Mouse (Mus musculus) intestine, postnatal 0 days (tissue): ENCODE data around the gene Hcrt. TPM values are rescaled to one million over a fixed set of nuclear protein-coding genes. Genes with fewer than 3 reads are reported as not detected.
A peak's percentile ranks its signal among the peaks of the same experiment; 100 is the strongest.

Source experiments
- ATAC-seq: fragments of 200-750 bp; cut with Nextera tagmentation; 2 replicates; pipeline ENCODE4 v1.8.0; 2017; ENCODE audit warnings: mild to moderate bottlenecking, moderate TSS enrichment, moderate library complexity
- H3K27ac ChIP-seq: fragments of 300-500 bp; sonication (generic); 2 replicates; pipeline ENCODE4 v1.5.1; 2014; ENCODE audit warnings: mild to moderate bottlenecking, low read depth, low read length, moderate library complexity
- H3K27me3 ChIP-seq: fragments of 300-500 bp; sonication (generic); replicated peaks from 2 replicates; pipeline ENCODE4 v1.6.1; 2014; ENCODE audit warnings: low read length, mixed read lengths; ENCODE audit not compliant: control insufficient read depth, insufficient read depth
- H3K36me3 ChIP-seq: fragments of 300-500 bp; sonication (generic); 2 replicates; pipeline ENCODE4 v1.6.1; 2014; ENCODE audit warnings: mild to moderate bottlenecking, moderate library complexity; ENCODE audit not compliant: control insufficient read depth, insufficient read depth
- H3K4me1 ChIP-seq: fragments of 300-500 bp; sonication (generic); replicated peaks from 2 replicates; pipeline ENCODE4 v1.6.1; 2014; ENCODE audit warnings: antibody characterized with exemption, low read length, mixed read lengths; ENCODE audit not compliant: control insufficient read depth, insufficient read depth
- H3K4me2 ChIP-seq: fragments of 300-500 bp; sonication (generic); replicated peaks from 2 replicates; pipeline ENCODE4 v1.6.1; 2014; ENCODE audit warnings: low read depth, mild to moderate bottlenecking, moderate library complexity
- H3K4me3 ChIP-seq: fragments of 300-500 bp; sonication (generic); 2 replicates; pipeline ENCODE4 v1.5.1; 2014; ENCODE audit warnings: low read depth, low read length
- H3K9ac ChIP-seq: fragments of 300-500 bp; sonication (generic); 2 replicates; pipeline ENCODE4 v1.6.1; 2014; ENCODE audit warnings: mild to moderate bottlenecking, low read depth, low read length
- H3K9me3 ChIP-seq: fragments of 300-500 bp; sonication (generic); 2 replicates; pipeline ENCODE4 v1.6.1; 2016; ENCODE audit warnings: mixed run types; ENCODE audit not compliant: control insufficient read depth
- CTCF ChIP-seq: sonication (generic); IDR thresholded peaks from 2 replicates; pipeline ENCODE4 v1.5.1; 2016; ENCODE audit warnings: low read depth, mild to moderate bottlenecking, control low read depth, antibody characterized with exemption, moderate library complexity
- WGBS: fragments of 180-500 bp; shearing (Covaris S2); extraction: QIAGEN DNeasy Blood & Tissue Kit; methylation state at CpG from one replicate; pipeline ENCODE4 v1.1.7; 2014; 5-methylcytosine and 5-hydroxymethylcytosine counted together
- polyA plus RNA-seq: library from polyadenylated mRNA; unstranded; fragments of >200 nt; fragmentation: Nextera tagmentation; extraction: Ambion mirVana; gene quantifications from 2 replicates; pipeline ENCODE4 v1.2.1, GENCODE M21; 2015

Gene Hcrt
- polyA plus RNA-seq, 1 experiment from 2014 or later, result not detected

- WGBS, result 73% methylated on average over 4 of the region's 4 CpGs
- no peaks in the 10 kb centered on the region for H3K9me3 ChIP-seq
- peaks cover 51% of the 10 kb centered on the region for H3K36me3 ChIP-seq
- H3K4me1 ChIP-seq, result 0 out of 2 replicates have a peak, but pooled peaks cover 5% of the 10 kb centered on the region
- H3K27ac ChIP-seq, result 0 out of 2 replicates have a peak overlapping the region, but pooled peaks have one; percentile 35
- no peak for ATAC-seq
- H3K27me3 ChIP-seq, result no peaks in the 10 kb centered on the region
- no peak for TF ChIP-seq CTCF
- no peak overlapping the region for H3K4me3 ChIP-seq
- H3K4me2 ChIP-seq, result peak overlapping the region; percentile 57
- no peak overlapping the region for H3K9ac ChIP-seq
Observed at GRCm38 (mm10) chr11:100713174-100713573, 49.6 kb downstream of the Hcrt start.

- WGBS, result 2% methylated on average over 47 of the region's 48 CpGs
- peak within 1 kb of the TSS; percentile 83 for H3K4me3 ChIP-seq
- peak; percentile 72 for ATAC-seq
- 0 out of 2 replicates have a peak within 1 kb of the TSS, but pooled peaks have one; percentile 35 for H3K27ac ChIP-seq
- H3K4me2 ChIP-seq, result peak within 1 kb of the TSS; percentile 98
- peak within 1 kb of the TSS; percentile 65 for H3K9ac ChIP-seq
- H3K36me3 ChIP-seq, result peaks cover 48% of the 10 kb centered on the region
- H3K9me3 ChIP-seq, result no peaks in the 10 kb centered on the region
- no peaks in the 10 kb centered on the region for H3K27me3 ChIP-seq
- no peak for TF ChIP-seq CTCF
- H3K4me1 ChIP-seq, result 0 out of 2 replicates have a peak, but pooled peaks cover 5% of the 10 kb centered on the region
Observed at GRCm38 (mm10) chr11:100711783-100712615, 50.7 kb downstream of the Hcrt start, which contains the start of gene Kat2a. TSS of gene Kat2a (minus strand) at chr11:100712465.

Other genes with a start within 250 kb of the Hcrt start
- gene Acly, start 234.9 kb downstream of the Hcrt start, polyA plus RNA-seq, result 29.3 and 29.5 TPM in 2 replicates
- gene Ttc25, start 217.3 kb downstream of the Hcrt start, polyA plus RNA-seq, result 0.18 and 0.22 TPM in 2 replicates
- 15.6 and 16.3 TPM in 2 replicates for gene Cnp, start 188.0 kb downstream of the Hcrt start, polyA plus RNA-seq
- 52.2 and 55.7 TPM in 2 replicates for gene Nkiras2, start 143.7 kb downstream of the Hcrt start, polyA plus RNA-seq
- 72.9 and 80.2 TPM in 2 replicates for gene Dnajc7, start 142.8 kb downstream of the Hcrt start, polyA plus RNA-seq
- gene Zfp385c, start 70.5 kb downstream of the Hcrt start, polyA plus RNA-seq, result 0.09 and 0.20 TPM in 2 replicates
- gene Dhx58, start 58.7 kb downstream of the Hcrt start, polyA plus RNA-seq, result 9.8 and 10.0 TPM in 2 replicates
- 11.8 and 12.3 TPM in 2 replicates for gene Kat2a, start 50.5 kb downstream of the Hcrt start, polyA plus RNA-seq
- gene Hspb9, start 49.1 kb downstream of the Hcrt start, polyA plus RNA-seq, result 0.44 and 0.65 TPM in 2 replicates
- gene Rab5c, start 24.7 kb downstream of the Hcrt start, polyA plus RNA-seq, result 62.2 and 62.7 TPM in 2 replicates
- gene Kcnh4, start 3.0 kb downstream of the Hcrt start, polyA plus RNA-seq, result 0.04 and 0.12 TPM in 2 replicates
- 5.2 and 5.5 TPM in 2 replicates for gene Ghdc, start 8.0 kb upstream of the Hcrt start, polyA plus RNA-seq
- 13.0 and 13.3 TPM in 2 replicates for gene Stat5b, start 87.8 kb upstream of the Hcrt start, polyA plus RNA-seq
- gene Stat5a, start 96.4 kb upstream of the Hcrt start, polyA plus RNA-seq, result 4.8 TPM in 2 replicates
- 61.2 and 68.6 TPM in 2 replicates for gene Stat3, start 176.6 kb upstream of the Hcrt start, polyA plus RNA-seq
- 191 and 207 TPM in 2 replicates for gene Cavin1, start 208.0 kb upstream of the Hcrt start, polyA plus RNA-seq
- gene Atp6v0a1, start 246.5 kb upstream of the Hcrt start, polyA plus RNA-seq, result 62.1 and 67.2 TPM in 2 replicates